Comparison of ENCODE assay signal across 29 mouse cellular contexts in the genomic region with DNA sequence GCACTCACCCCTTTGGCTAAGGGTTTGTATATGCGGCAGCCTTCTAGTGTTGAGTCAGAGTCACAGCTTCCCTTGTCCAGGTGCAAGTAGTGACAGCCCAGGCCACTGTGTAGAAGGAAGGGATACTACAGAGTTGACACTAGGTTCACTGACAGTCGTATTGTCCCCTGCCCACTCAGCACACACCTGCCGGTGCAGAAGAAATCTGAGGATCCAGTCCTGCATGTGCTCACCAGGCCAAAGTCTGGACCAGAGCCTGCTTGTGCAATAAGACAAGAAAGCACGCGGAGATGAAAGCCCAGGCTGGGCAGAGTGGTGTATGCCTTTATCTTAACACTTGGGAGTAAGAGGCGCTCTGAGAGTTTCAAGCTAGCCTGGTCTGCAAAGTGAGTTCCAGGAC. TPM values are rescaled to one million over a fixed set of nuclear protein-coding genes. Genes with fewer than 3 reads are reported as not detected.
"Had no signal": no experiment of that assay in that cellular context is flagged by ENCODE, and none has a peak within 500 bp of the region (broad histone marks: within the 10 kb centered on the region; RNA-seq: fewer than 3 reads in every experiment).

No protein-coding gene starts in this region.

- ATAC-seq: liver, postnatal 0 days; lung, postnatal 0 days had no signal

- H3K9me3 ChIP-seq: neural tube, embryonic 12.5 days; neural tube, embryonic 15.5 days; stomach, embryonic 15.5 days had no signal

- H3K4me3 ChIP-seq: layer of hippocampus, adult 2 months; left cerebral cortex, adult 2 months; neural tube, embryonic 12.5 days; neural tube, embryonic 15.5 days; stomach, embryonic 15.5 days had no signal

- H3K4me2 ChIP-seq: lung, embryonic 14.5 days; midbrain, embryonic 11.5 days; neural tube, embryonic 12.5 days; neural tube, embryonic 15.5 days; stomach, embryonic 15.5 days had no signal

- DNase-seq: kidney, adult 9 months; kidney, postnatal 14 days; kidney, postnatal 4 days; layer of hippocampus, adult 9-11 months; layer of hippocampus, postnatal 36 days; liver, postnatal 0 days; lung, embryonic 14.5 days; midbrain, embryonic 14.5 days; retina, postnatal 1 day; right cerebral cortex, postnatal 25 days; spleen, adult 18-20 months; thymus, adult 18-20 months; thymus, postnatal 36 days had no signal

- H3K4me1 ChIP-seq: neural tube, embryonic 12.5 days; neural tube, embryonic 15.5 days; stomach, embryonic 15.5 days had no signal

- H3K27ac ChIP-seq: layer of hippocampus, adult 2 months; left cerebral cortex, adult 2 months; liver, embryonic 14.5 days; macrophage; neural tube, embryonic 12.5 days; neural tube, embryonic 15.5 days; stomach, embryonic 15.5 days had no signal

- H3K9ac ChIP-seq: liver, embryonic 14.5 days; liver, postnatal 0 days; lung, embryonic 14.5 days; neural tube, embryonic 12.5 days; neural tube, embryonic 15.5 days; stomach, embryonic 15.5 days had no signal

- H3K27me3 ChIP-seq: neural tube, embryonic 12.5 days; neural tube, embryonic 15.5 days; stomach, embryonic 15.5 days had no signal

RNA-seq across cellular contexts. Expression of a gene that starts 3.6 kb away (rescaled TPM):
- total RNA-seq: layer of hippocampus, adult 2 months; layer of hippocampus, postnatal 36 days; left cerebral cortex, adult 2 months; left cerebral cortex, postnatal 36 days; liver, adult 2 months; megakaryocyte-erythroid progenitor cell, adult 5-6 weeks; midbrain, postnatal 0 days had no signal
- polyA plus RNA-seq: liver, adult 2 months; liver, postnatal 0 days; macrophage had no signal

RNA-seq across cellular contexts. Expression of a gene that starts 16.9 kb away (rescaled TPM):
- total RNA-seq: layer of hippocampus, adult 2 months; layer of hippocampus, postnatal 36 days; left cerebral cortex, adult 2 months; left cerebral cortex, postnatal 10 days; left cerebral cortex, postnatal 36 days; midbrain, postnatal 0 days had no signal
- polyA plus RNA-seq: kidney, embryonic 16.5 days; limb, embryonic 11.5 days; lung, embryonic 14.5 days; midbrain, embryonic 11.5 days; midbrain, embryonic 14.5 days; midbrain, postnatal 0 days had no signal
